Mouse (Mus musculus): Measurements from ENCODE around the gene 1810013L24Rik.
A peak's percentile ranks its signal among the peaks of the same experiment; 100 is the strongest.
"Not testable (repeated sequence)": the region's sequence is repeated elsewhere in the genome, so short reads cannot be mapped to it uniquely, and the experiment has no call there.

The 1810013L24Rik gene

GRCm38 (mm10) chr16:8836876-8837275, 7.0 kb downstream of the 1810013L24Rik start:
- DNase-seq (ENCODE audit: low spot score in 2 of 2), result no peak

GRCm38 (mm10) chr16:8837595-8837994, 7.7 kb downstream of the 1810013L24Rik start:
- no peak for DNase-seq (ENCODE audit: low spot score in 2 of 2)

DNA sequence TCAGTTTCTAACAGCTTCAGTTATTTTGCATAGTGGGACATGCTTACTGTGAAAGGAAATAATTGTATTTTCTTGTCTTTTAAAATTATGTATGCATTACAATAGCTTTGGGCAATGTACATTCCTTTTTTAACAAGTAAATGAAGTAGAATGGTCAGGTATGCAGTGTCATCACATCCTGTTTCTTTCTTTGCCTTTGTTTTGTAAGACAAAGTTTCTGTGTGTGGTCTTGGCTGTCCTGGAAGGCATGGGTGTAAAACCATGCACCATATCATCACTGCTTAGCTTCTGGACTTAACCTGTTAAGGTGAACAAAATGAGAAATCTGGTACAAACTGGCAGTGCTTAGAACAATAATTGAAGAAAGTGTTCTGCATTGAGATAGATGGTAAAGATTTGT, 9.0 kb downstream of the 1810013L24Rik start:
- no peak for DNase-seq (ENCODE audit: low spot score in 2 of 2)

DNA sequence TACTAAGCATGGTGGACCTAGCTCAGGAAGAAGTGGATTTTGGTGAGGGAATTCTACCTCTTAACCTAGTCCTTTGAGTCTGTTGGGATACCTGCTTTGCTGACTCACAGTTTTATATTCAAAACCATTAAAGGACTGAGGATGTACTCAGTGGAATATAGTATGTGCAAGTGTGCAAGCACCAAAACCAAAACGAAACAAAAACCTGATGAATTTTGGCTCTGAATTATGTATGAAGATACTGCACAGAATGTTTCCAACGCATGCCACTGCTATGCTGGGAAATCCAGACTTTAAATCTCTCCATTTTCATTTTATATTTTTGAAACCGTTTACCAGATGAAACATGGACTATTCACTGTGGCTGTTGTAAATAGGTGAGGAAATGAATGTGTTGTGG, 10.7 kb downstream of the 1810013L24Rik start:
- DNase-seq (ENCODE audit: low spot score in 2 of 2), result no peak

- no peak for DNase-seq (ENCODE audit: low spot score in 2 of 2)
Observed at GRCm38 (mm10) chr16:8842962-8843361, 13.1 kb downstream of the 1810013L24Rik start.

GRCm38 (mm10) chr16:8843580-8844175, 13.8 kb downstream of the 1810013L24Rik start:
- no peak for DNase-seq (ENCODE audit: low spot score in 2 of 2)

DNA sequence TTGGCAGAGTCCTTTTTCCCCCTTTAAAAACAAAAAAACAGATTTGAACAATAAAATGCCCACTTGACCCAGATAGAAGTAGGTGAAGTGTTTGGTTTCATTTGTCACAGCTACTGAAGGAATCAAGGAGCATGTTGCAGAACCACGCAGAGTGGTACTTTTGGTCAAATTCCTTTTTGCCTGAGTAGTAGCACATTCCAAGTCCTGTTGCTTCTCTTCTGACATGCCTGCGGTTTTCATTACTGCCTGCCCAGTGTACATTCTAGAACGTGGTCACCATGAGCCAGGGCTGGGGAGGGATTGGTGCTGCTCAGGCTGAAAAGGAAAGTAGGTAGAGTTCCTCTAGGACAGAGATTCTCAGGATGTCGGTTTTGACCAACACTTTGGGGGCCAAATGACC, 16.1 kb downstream of the 1810013L24Rik start:
- no peak for DNase-seq (ENCODE audit: low spot score in 2 of 2)

- DNase-seq (ENCODE audit: low spot score in 2 of 2), result no peak
Observed at GRCm38 (mm10) chr16:8848309-8849068, 18.6 kb downstream of the 1810013L24Rik start.

DNA sequence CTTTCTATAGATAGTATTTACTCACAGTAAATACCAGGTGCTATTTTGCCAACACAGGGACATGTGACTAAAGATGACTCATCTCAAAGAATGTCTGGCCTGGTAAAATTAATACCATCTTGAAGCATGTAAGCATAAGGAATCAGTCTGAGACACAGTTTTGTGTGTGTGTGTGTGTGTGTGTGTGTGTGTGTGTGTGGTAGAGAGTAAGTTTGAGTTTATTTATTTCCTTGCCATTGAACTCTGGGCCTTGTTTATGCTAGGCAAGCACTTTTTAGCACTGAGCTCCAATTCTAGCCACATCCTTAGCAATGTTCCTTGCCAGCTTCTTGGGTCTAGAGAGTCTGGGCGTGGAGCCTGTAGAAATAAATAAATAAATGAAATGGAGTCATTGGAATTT, 20.0 kb downstream of the 1810013L24Rik start:
- DNase-seq (ENCODE audit: low spot score in 2 of 2), result no peak

GRCm38 (mm10) chr16:8855143-8855542, 25.2 kb downstream of the 1810013L24Rik start:
- no peak for DNase-seq (ENCODE audit: low spot score in 2 of 2)

GRCm38 (mm10) chr16:8856820-8857219, 26.9 kb downstream of the 1810013L24Rik start:
- no peak for DNase-seq (ENCODE audit: low spot score in 2 of 2)

GRCm38 (mm10) chr16:8862336-8862987, 32.6 kb downstream of the 1810013L24Rik start:
- no peak for DNase-seq (ENCODE audit: low spot score in 2 of 2)

DNA sequence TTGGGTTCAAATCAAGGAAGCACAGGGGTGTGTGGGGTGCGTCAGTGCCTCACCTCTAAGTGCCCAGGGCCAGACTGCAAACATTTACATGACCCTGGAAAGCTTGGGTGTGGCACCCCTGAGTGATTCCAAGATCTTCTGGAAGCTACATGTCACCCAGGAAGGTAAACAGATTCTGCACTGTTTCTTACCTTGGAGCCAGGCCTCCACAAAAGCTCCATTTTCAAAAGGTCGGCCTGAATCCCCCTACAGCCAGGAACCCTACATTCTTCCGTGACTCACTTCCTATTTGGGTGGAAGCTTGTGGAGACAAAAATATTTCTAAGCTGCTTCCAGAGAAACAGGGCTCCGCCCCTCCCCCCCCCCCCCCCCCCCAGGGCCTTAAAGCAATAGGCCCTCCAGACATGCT, 34.3 kb downstream of the 1810013L24Rik start:
- DNase-seq (ENCODE audit: low spot score in 2 of 2), result no peak

- no peak for DNase-seq (ENCODE audit: low spot score in 2 of 2)
Observed at GRCm38 (mm10) chr16:8867406-8867955, 37.6 kb downstream of the 1810013L24Rik start.

GRCm38 (mm10) chr16:8868506-8868905, 38.6 kb downstream of the 1810013L24Rik start:
- no peak for DNase-seq (ENCODE audit: low spot score in 2 of 2)

GRCm38 (mm10) chr16:8869715-8870114, 39.8 kb downstream of the 1810013L24Rik start:
- DNase-seq (ENCODE audit: low spot score in 2 of 2), result peak; percentile 83

DNA sequence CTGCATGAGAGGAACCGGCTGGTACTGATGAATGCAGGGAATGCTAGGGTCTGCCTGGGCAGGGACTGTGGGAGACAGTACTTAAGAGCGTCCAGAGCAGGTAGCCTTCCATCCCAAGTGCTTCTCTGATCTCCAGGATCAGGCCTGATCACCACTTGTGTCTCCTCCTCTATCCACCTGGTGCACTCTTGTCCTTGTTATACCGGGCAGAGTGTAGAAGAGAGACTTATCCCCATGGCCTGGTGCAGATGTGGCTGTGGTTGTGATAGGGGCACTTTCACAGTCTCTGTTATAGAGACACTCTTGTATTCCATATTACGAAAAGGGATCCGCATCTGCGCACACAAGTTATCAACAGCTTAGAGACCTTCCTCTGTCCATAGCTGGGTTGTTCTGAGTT, 41.5 kb downstream of the 1810013L24Rik start:
- DNase-seq (ENCODE audit: low spot score in 2 of 2), result no peak

DNA sequence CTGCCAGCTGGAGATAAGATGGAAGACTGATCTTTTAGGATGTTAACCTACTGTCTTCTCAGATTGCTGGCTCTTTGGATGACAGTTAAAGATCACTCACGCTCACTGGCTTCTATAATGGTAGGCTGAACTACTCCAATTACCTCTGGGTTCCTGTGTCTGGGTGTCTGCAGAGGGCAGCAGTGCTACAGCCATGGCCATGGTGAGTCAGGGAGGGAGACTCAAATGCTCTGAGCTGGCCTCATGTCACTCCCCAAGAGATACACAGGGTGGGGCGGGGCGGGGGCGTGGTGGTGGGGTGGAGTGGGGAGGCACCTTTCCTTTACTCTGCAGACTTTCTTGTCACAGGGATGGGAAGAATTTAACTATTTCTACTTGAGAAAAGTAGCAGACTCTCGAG, 42.1 kb downstream of the 1810013L24Rik start:
- no peak for DNase-seq (ENCODE audit: low spot score in 2 of 2)

- DNase-seq (ENCODE audit: low spot score in 2 of 2), result no peak
Observed at GRCm38 (mm10) chr16:8872486-8872885, 42.6 kb downstream of the 1810013L24Rik start.

GRCm38 (mm10) chr16:8880076-8880475, 50.2 kb downstream of the 1810013L24Rik start:
- peak in 1 of 2 experiments; percentile 2 for DNase-seq (ENCODE audit: low spot score in 2 of 2)

GRCm38 (mm10) chr16:8883674-8884241, 53.9 kb downstream of the 1810013L24Rik start:
- peak; percentile 97 to 98 for DNase-seq (ENCODE audit: low spot score in 2 of 2)

GRCm38 (mm10) chr16:8894214-8894613, 64.3 kb downstream of the 1810013L24Rik start:
- DNase-seq (ENCODE audit: low spot score in 2 of 2), result not testable (repeated sequence)
